Comparison of ENCODE assay signal across 24 mouse cellular contexts in genomic region chr4:154442645-154443304, GRCm38 (mm10).
DNase-seq lines count a peak whose midpoint lies in the region; ATAC-seq and TF ChIP-seq lines count a peak whose summit lies in the region.
"Had no signal": no experiment of that assay in that cellular context is flagged by ENCODE, and none has a peak within 500 bp of the region (broad histone marks: within the 10 kb centered on the region; RNA-seq: fewer than 3 reads in every experiment).

No protein-coding gene starts in this region.

- peak overlapping the region; percentile 46; the same call in 1 of the 2 replicates for H3K27ac ChIP-seq in forebrain, embryonic 10.5 days
- H3K27ac ChIP-seq in forebrain, embryonic 14.5 days (ENCODE audit: low read depth, low read length): no peak overlapping the region
- H3K27ac ChIP-seq in kidney, adult 2 months (ENCODE audit: insufficient read depth, low read depth, low read length): no peak overlapping the region
- H3K27ac ChIP-seq in kidney, embryonic 14.5 days (ENCODE audit: low read depth, low read length): no peak overlapping the region
- peak overlapping the region; percentile 31 for H3K27ac ChIP-seq in embryonic facial prominence, embryonic 10.5 days (replicated peaks)
- peak overlapping the region; percentile 35 to 89 for H3K27ac ChIP-seq in heart, embryonic 14.5 days (replicated peaks in 1 of 2; ENCODE audit: control insufficient read depth in 1 of 2, insufficient read depth in 1 of 2, low read depth in 2 of 2, low read length in 2 of 2)
- no peak overlapping the region for H3K27ac ChIP-seq in gastrocnemius, adult 2 months
- H3K27ac ChIP-seq: limb, embryonic 15.5 days; liver, embryonic 15.5 days had no signal

- ATAC-seq in forebrain, embryonic 14.5 days: no peak
- no peak for ATAC-seq in kidney, embryonic 14.5 days (ENCODE audit: low FRiP score, low TSS enrichment)
- peak; percentile 64 for ATAC-seq in heart, embryonic 14.5 days (ENCODE audit: insufficient number of reproducible peaks, insufficient read depth, low FRiP score, low read depth)
- ATAC-seq: forebrain, postnatal 0 days; inflammation-experienced regulatory T-cells, adult 6 months had no signal

- 58% methylated on average over 9 of the region's 9 CpGs for WGBS in forebrain, embryonic 10.5 days
- WGBS in forebrain, embryonic 14.5 days: 56% methylated on average over 9 of the region's 9 CpGs
- WGBS in kidney, adult 2 months: 37% methylated on average over 9 of the region's 9 CpGs
- 28% methylated on average over 9 of the region's 9 CpGs for WGBS in kidney, embryonic 14.5 days
- WGBS in embryonic facial prominence, embryonic 10.5 days: 45% methylated on average over 9 of the region's 9 CpGs
- 13% methylated on average over 9 of the region's 9 CpGs for WGBS in heart, embryonic 14.5 days

- no peak overlapping the region for H3K9ac ChIP-seq in forebrain, embryonic 14.5 days (ENCODE audit: low read length)
- H3K9ac ChIP-seq in kidney, embryonic 14.5 days (ENCODE audit: low read depth, low read length): no peak overlapping the region
- peak overlapping the region; percentile 44; the same call in 1 of the 2 replicates for H3K9ac ChIP-seq in heart, embryonic 14.5 days (ENCODE audit: low read length)
- H3K9ac ChIP-seq: forebrain, postnatal 0 days; limb, embryonic 15.5 days; liver, embryonic 15.5 days had no signal

- intact Hi-C loops in gastrocnemius, adult 2 months (cut with DNase I): no loop called here

- H3K4me3 ChIP-seq in forebrain, embryonic 10.5 days: no peak overlapping the region
- H3K4me3 ChIP-seq in forebrain, embryonic 14.5 days (ENCODE audit: low read depth, low read length): no peak overlapping the region
- no peak overlapping the region for H3K4me3 ChIP-seq in kidney, adult 2 months (ENCODE audit: insufficient read depth, low read depth, low read length)
- no peak overlapping the region for H3K4me3 ChIP-seq in kidney, embryonic 14.5 days (ENCODE audit: low read length)
- no peak overlapping the region for H3K4me3 ChIP-seq in embryonic facial prominence, embryonic 10.5 days
- no peak overlapping the region for H3K4me3 ChIP-seq in heart, embryonic 14.5 days (ENCODE audit: control insufficient read depth in 1 of 2, insufficient read depth in 1 of 2, low read depth in 1 of 2, low read length in 2 of 2)
- H3K4me3 ChIP-seq in gastrocnemius, adult 2 months: no peak overlapping the region
- H3K4me3 ChIP-seq: limb, embryonic 15.5 days; liver, embryonic 15.5 days had no signal

- peaks cover 74% of the 10 kb centered on the region for H3K4me1 ChIP-seq in forebrain, embryonic 10.5 days
- H3K4me1 ChIP-seq in forebrain, embryonic 14.5 days (ENCODE audit: control insufficient read depth, insufficient read depth, low read length): no peaks in the 10 kb centered on the region
- peaks cover 5% of the 10 kb centered on the region for H3K4me1 ChIP-seq in kidney, adult 2 months (ENCODE audit: control insufficient read depth, insufficient read depth, low read length)
- H3K4me1 ChIP-seq in kidney, embryonic 14.5 days (ENCODE audit: control insufficient read depth, insufficient read depth, low read length): peaks cover 19% of the 10 kb centered on the region; the same call in 1 of the 2 replicates
- H3K4me1 ChIP-seq in embryonic facial prominence, embryonic 10.5 days: peaks cover 84% of the 10 kb centered on the region
- H3K4me1 ChIP-seq in heart, embryonic 14.5 days (ENCODE audit: control insufficient read depth in 2 of 2, insufficient read depth in 2 of 2, low read length in 2 of 2): peaks cover 38 to 66% of the 10 kb centered on the region in 2 experiments

- H3K36me3 ChIP-seq in forebrain, embryonic 10.5 days (replicated peaks): peaks cover 12% of the 10 kb centered on the region
- no peaks in the 10 kb centered on the region for H3K36me3 ChIP-seq in forebrain, embryonic 14.5 days (ENCODE audit: control insufficient read depth, insufficient read depth, low read length)
- no peaks in the 10 kb centered on the region for H3K36me3 ChIP-seq in kidney, adult 2 months (ENCODE audit: control insufficient read depth, insufficient read depth, low read length)
- H3K36me3 ChIP-seq in kidney, embryonic 14.5 days (ENCODE audit: control insufficient read depth, insufficient read depth, low read length): no peaks in the 10 kb centered on the region
- peaks cover 3% of the 10 kb centered on the region for H3K36me3 ChIP-seq in embryonic facial prominence, embryonic 10.5 days (replicated peaks)
- no peaks in the 10 kb centered on the region for H3K36me3 ChIP-seq in heart, embryonic 14.5 days (ENCODE audit: control insufficient read depth, insufficient read depth, low read length)
- H3K36me3 ChIP-seq: limb, embryonic 15.5 days; liver, embryonic 15.5 days had no signal

- no peak for TF ChIP-seq POLR2A in kidney, adult 2 months (IDR thresholded peaks at IDR 0.05; ENCODE audit: low read depth, low read length)

- DNase-seq in forebrain, embryonic 10.5 days (ENCODE audit: extremely low spot score, low spot score): no peak
- no peak for DNase-seq in forebrain, embryonic 14.5 days (ENCODE audit: low spot score)
- DNase-seq in kidney, adult 2 months: peak; percentile 23
- DNase-seq in embryonic facial prominence, embryonic 10.5 days (ENCODE audit: low spot score): no peak
- no peak for DNase-seq in gastrocnemius, adult 2 months
- no peak for DNase-seq in cerebellum, adult 18-20 months
- DNase-seq: adrenal gland, postnatal 14 days; cerebellum, adult 8-10 months; cerebellum, postnatal 36 days; forebrain, postnatal 0 days; gastrocnemius, postnatal 36 days; kidney, adult 18-20 months; kidney, postnatal 10 days; left cerebral cortex, postnatal 4 days; lung, postnatal 14 days; right cerebral cortex, adult 18-20 months; thymus, adult 18-20 months; thymus, postnatal 36 days had no signal

- no peaks in the 10 kb centered on the region for H3K9me3 ChIP-seq in forebrain, embryonic 10.5 days
- H3K9me3 ChIP-seq in forebrain, embryonic 14.5 days (replicated peaks; ENCODE audit: control insufficient read depth, low read length): no peaks in the 10 kb centered on the region
- no peaks in the 10 kb centered on the region for H3K9me3 ChIP-seq in kidney, embryonic 14.5 days (ENCODE audit: control insufficient read depth, low read length)
- H3K9me3 ChIP-seq in embryonic facial prominence, embryonic 10.5 days: no peaks in the 10 kb centered on the region
- no peaks in the 10 kb centered on the region for H3K9me3 ChIP-seq in heart, embryonic 14.5 days (ENCODE audit: control insufficient read depth, low read length)
- H3K9me3 ChIP-seq: limb, embryonic 15.5 days; liver, embryonic 15.5 days had no signal

- H3K4me2 ChIP-seq in forebrain, embryonic 14.5 days (ENCODE audit: low read length): no peak overlapping the region
- H3K4me2 ChIP-seq in kidney, embryonic 14.5 days (replicated peaks; ENCODE audit: low read depth, low read length): no peak overlapping the region
- peak overlapping the region; percentile 23; the same call in 1 of the 2 replicates for H3K4me2 ChIP-seq in heart, embryonic 14.5 days (ENCODE audit: low read length)
- H3K4me2 ChIP-seq: limb, embryonic 15.5 days; liver, embryonic 15.5 days; midbrain, embryonic 11.5 days had no signal

- TF ChIP-seq CTCF in kidney, adult 2 months (conservative IDR thresholded peaks at IDR 0.05; ENCODE audit: insufficient read depth, insufficient read length, low read depth, low read length): no peak
- no peak for TF ChIP-seq CTCF in gastrocnemius, adult 2 months (IDR thresholded peaks at IDR 0.05)

- H3K27me3 ChIP-seq in forebrain, embryonic 10.5 days (ENCODE audit: poor library complexity, severe bottlenecking): peaks cover 45% of the 10 kb centered on the region
- H3K27me3 ChIP-seq in forebrain, embryonic 14.5 days (replicated peaks; ENCODE audit: control insufficient read depth, insufficient read depth, low read length): no peaks in the 10 kb centered on the region
- no peaks in the 10 kb centered on the region for H3K27me3 ChIP-seq in kidney, adult 2 months (replicated peaks; ENCODE audit: control insufficient read depth, insufficient read depth, low read length)
- peaks cover 15% of the 10 kb centered on the region for H3K27me3 ChIP-seq in kidney, embryonic 14.5 days (ENCODE audit: control insufficient read depth, insufficient read depth, low read length)
- H3K27me3 ChIP-seq in embryonic facial prominence, embryonic 10.5 days (replicated peaks; ENCODE audit: low read depth, poor library complexity, severe bottlenecking): peaks cover 64% of the 10 kb centered on the region
- peaks cover 9% of the 10 kb centered on the region; the same call in 1 of the 2 replicates for H3K27me3 ChIP-seq in heart, embryonic 14.5 days (ENCODE audit: control insufficient read depth, insufficient read depth, low read length)
- H3K27me3 ChIP-seq: liver, embryonic 15.5 days had no signal

Comparison
In these comparisons a context has a peak if more than half of its experiments do, and no peak if none do; other contexts are left out.
1. H3K27ac ChIP-seq: peak in forebrain, embryonic 10.5 days (single experiment), embryonic facial prominence, embryonic 10.5 days (single experiment) and heart, embryonic 14.5 days (2 of 2); none in forebrain, embryonic 14.5 days (single experiment), kidney, adult 2 months (single experiment), kidney, embryonic 14.5 days (single experiment) and gastrocnemius, adult 2 months (single experiment).